Mouse (Mus musculus): ENCODE results near the gene Hp.

The Hp gene

GRCm38 (mm10) chr8:109565498-109566333 lies 13.3 kb downstream of the Hp start, which contains the start of the genes Dhx38 and Txnl4b:
TSS of gene Dhx38 (minus strand) at chr8:109565861.
TSS of gene Txnl4b (plus strand) at chr8:109565892.
- in situ Hi-C loops (cut with MboI; ENCODE audit: unreplicated experiment in 2 of 2) = loop anchor here (5.0 to 25.0 kb wide), 3 partner anchors 42 to 1047 kb away; partner anchors contain the start of genes Cmtr2 (in 2 of the 2), Dhodh (in 2 of the 2) and Vac14 (in 1 of the 2)

- in situ Hi-C loops (cut with MboI; ENCODE audit: unreplicated experiment in 2 of 2) = loop anchor here (5.0 to 25.0 kb wide), 3 partner anchors 43 to 1048 kb away; partner anchors contain the start of genes Cmtr2 (in 2 of the 2), Dhodh (in 2 of the 2) and Vac14 (in 1 of the 2)
Measured at GRCm38 (mm10) chr8:109564766-109565165, 14.2 kb downstream of the Hp start.

GRCm38 (mm10) chr8:109563881-109564280 lies 15.1 kb downstream of the Hp start:
- in situ Hi-C loops (cut with MboI; ENCODE audit: unreplicated experiment in 2 of 2) = loop anchor here (25.0 kb wide), 2 partner anchors 648 to 1048 kb away; partner anchors contain the start of genes Cmtr2 (in 2 of the 2) and Vac14 (in 1 of the 2)

GRCm38 (mm10) chr8:109551663-109552062 lies 27.3 kb downstream of the Hp start:
- in situ Hi-C loops (cut with MboI; ENCODE audit: unreplicated experiment in 2 of 2) = loop anchor here (25.0 kb wide), 2 partner anchors 661 to 1061 kb away; partner anchors contain the start of genes Cmtr2 (in 2 of the 2) and Vac14 (in 1 of the 2)

- in situ Hi-C loops (cut with MboI; ENCODE audit: unreplicated experiment in 2 of 2) = no loop called here
Measured at GRCm38 (mm10) chr8:109544049-109544448, 34.9 kb downstream of the Hp start.

- in situ Hi-C loops (cut with MboI; ENCODE audit: unreplicated experiment in 2 of 2) = no loop called here
Measured at GRCm38 (mm10) chr8:109542748-109543519, 36.0 kb downstream of the Hp start.

- in situ Hi-C loops (cut with MboI; ENCODE audit: unreplicated experiment in 2 of 2) = no loop called here
Measured at GRCm38 (mm10) chr8:109542165-109542564, 36.8 kb downstream of the Hp start.

GRCm38 (mm10) chr8:109536703-109537102 lies 42.3 kb downstream of the Hp start:
- in situ Hi-C loops (cut with MboI; ENCODE audit: unreplicated experiment in 2 of 2) = loop anchor here (5.0 kb wide), 2 partner anchors 1929 to 1934 kb away; no protein-coding TSS in a partner anchor

GRCm38 (mm10) chr8:109535140-109535990 lies 43.6 kb downstream of the Hp start:
- in situ Hi-C loops (cut with MboI; ENCODE audit: unreplicated experiment in 2 of 2) = loop anchor here (5.0 kb wide), 2 partner anchors 1928 to 1933 kb away; no protein-coding TSS in a partner anchor
